Mouse (Mus musculus) ES-Bruce4 (cell line): ENCODE measurements around the gene Pik3r6.

Experiments
- CTCF ChIP-seq: IDR thresholded peaks from one replicate; pipeline ENCODE4 v1.8.1; 2011; ENCODE audit warnings: low read depth, low read length
- POLR2A ChIP-seq: IDR thresholded peaks from one replicate; pipeline ENCODE4 v1.8.1; 2011; ENCODE audit warnings: low read length; ENCODE audit not compliant: insufficient read depth

DNA sequence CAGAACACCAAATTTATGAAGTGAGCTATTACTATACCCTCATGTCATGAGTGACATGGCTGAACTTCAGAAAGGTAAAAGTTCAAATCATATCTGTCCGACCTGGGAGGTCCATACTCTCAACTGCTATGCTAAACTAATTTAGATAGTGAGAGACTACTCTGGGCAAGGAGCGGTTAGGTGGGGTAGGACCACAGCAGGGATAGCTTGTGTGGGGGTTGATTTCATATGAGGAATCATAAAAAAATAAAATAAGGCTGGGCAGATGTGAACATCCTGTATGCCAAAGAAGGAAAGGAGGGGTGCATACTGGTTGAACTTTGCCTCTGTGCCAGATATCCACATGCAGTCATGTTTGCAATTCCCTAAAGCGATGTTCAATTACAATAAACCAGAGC, 62.2 kb downstream of the Pik3r6 start:
- TF ChIP-seq CTCF (no peak), POLR2A (no peak)
